Mouse (Mus musculus) limb, embryonic 12.5 days (tissue): ENCODE data around the gene March7. TPM values are rescaled to one million over a fixed set of nuclear protein-coding genes. Genes with fewer than 3 reads are reported as not detected.

ENCODE experiments used
- ATAC-seq: fragments of 200-750 bp; cut with Nextera tagmentation; 2 replicates; pipeline ENCODE4 v1.8.0; 2017; ENCODE audit warnings: low read depth, moderate TSS enrichment; ENCODE audit not compliant: insufficient number of reproducible peaks, insufficient read depth, low FRiP score, low TSS enrichment
- H3K27ac ChIP-seq: fragments of 300-500 bp; sonication (generic); 2 replicates; pipeline ENCODE4 v1.5.1; 2016; ENCODE audit warnings: mild to moderate bottlenecking, moderate library complexity
- H3K27me3 ChIP-seq: fragments of 300-500 bp; sonication (generic); 2 replicates; pipeline ENCODE4 v1.6.1; 2016; ENCODE audit warnings: mild to moderate bottlenecking, moderate library complexity
- H3K36me3 ChIP-seq: fragments of 300-500 bp; sonication (generic); 2 replicates; pipeline ENCODE4 v1.6.1; 2016; ENCODE audit warnings: mild to moderate bottlenecking, moderate library complexity
- H3K4me1 ChIP-seq: fragments of 300-500 bp; sonication (generic); replicated peaks from 2 replicates; pipeline ENCODE4 v1.6.1; 2016
- H3K4me2 ChIP-seq: fragments of 300-500 bp; sonication (generic); 2 replicates; pipeline ENCODE4 v1.6.1; 2016; ENCODE audit warnings: mild to moderate bottlenecking, moderate library complexity
- H3K4me3 ChIP-seq: fragments of 300-500 bp; sonication (generic); replicated peaks from 2 replicates; pipeline ENCODE4 v1.5.1; 2016; ENCODE audit warnings: mild to moderate bottlenecking
- H3K9ac ChIP-seq: fragments of 300-500 bp; sonication (generic); replicated peaks from 2 replicates; pipeline ENCODE4 v1.6.1; 2016; ENCODE audit warnings: mild to moderate bottlenecking, moderate library complexity
- H3K9me3 ChIP-seq: fragments of 300-500 bp; sonication (generic); 2 replicates; pipeline ENCODE4 v1.6.1; 2016; ENCODE audit warnings: mild to moderate bottlenecking, moderate library complexity
- WGBS: fragments of 180-500 bp; shearing (Covaris S2); methylation state at CpG from one replicate; pipeline ENCODE4 v1.1.7; 2016; 5-methylcytosine and 5-hydroxymethylcytosine counted together
- polyA plus RNA-seq: library from polyadenylated mRNA; unstranded; fragments of >200 nt; fragmentation: Nextera tagmentation; extraction: Ambion mirVana; gene quantifications from 2 replicates; pipeline ENCODE4 v1.2.1, GENCODE M21; 2016

March7 gene
- polyA plus RNA-seq, 1 experiment from 2014 or later: 104 TPM

GRCm38 (mm10) chr2:60288606-60289005 lies 78.9 kb downstream of the March7 start:
- no peaks in the 10 kb centered on the region for H3K9me3 ChIP-seq
- H3K4me2 ChIP-seq: no peak overlapping the region
- no peak overlapping the region for H3K9ac ChIP-seq
- no peaks in the 10 kb centered on the region for H3K36me3 ChIP-seq
- H3K27ac ChIP-seq: no peak overlapping the region
- no peak overlapping the region for H3K4me3 ChIP-seq
- WGBS: 82% methylated on average over 4 of the region's 4 CpGs
- H3K27me3 ChIP-seq: peaks cover 6% of the 10 kb centered on the region
- peaks cover 4% of the 10 kb centered on the region for H3K4me1 ChIP-seq
- ATAC-seq: no peak

GRCm38 (mm10) chr2:60289451-60289850 lies 79.8 kb downstream of the March7 start:
- Histone ChIP-seq H3K9me3 (no peaks in the 10 kb centered on the region), H3K27me3 (peaks cover 6% of the 10 kb centered on the region), H3K36me3 (no peaks in the 10 kb centered on the region), H3K4me3 (no peak overlapping the region), H3K27ac (no peak overlapping the region), H3K9ac (no peak overlapping the region), H3K4me2 (no peak overlapping the region), H3K4me1 (no peaks in the 10 kb centered on the region)
- WGBS: 76% methylated on average over 1 of the region's 1 CpGs
- no peak for ATAC-seq

- Histone ChIP-seq H3K4me1 (no peaks in the 10 kb centered on the region), H3K4me2 (no peak overlapping the region), H3K27ac (no peak overlapping the region), H3K9ac (no peak overlapping the region), H3K4me3 (no peak overlapping the region), H3K36me3 (no peaks in the 10 kb centered on the region), H3K27me3 (no peaks in the 10 kb centered on the region), H3K9me3 (no peaks in the 10 kb centered on the region)
- WGBS: 67% methylated on average over 4 of the region's 4 CpGs
- no peak for ATAC-seq
Observed at GRCm38 (mm10) chr2:60291381-60291780, 81.7 kb downstream of the March7 start.

GRCm38 (mm10) chr2:60298266-60298665 lies 88.6 kb downstream of the March7 start:
- Histone ChIP-seq H3K4me2 (no peak overlapping the region), H3K9ac (no peak overlapping the region), H3K36me3 (no peaks in the 10 kb centered on the region), H3K4me1 (no peaks in the 10 kb centered on the region), H3K9me3 (no peaks in the 10 kb centered on the region), H3K27me3 (no peaks in the 10 kb centered on the region), H3K27ac (no peak overlapping the region), H3K4me3 (no peak overlapping the region)
- ATAC-seq: no peak
- WGBS: 82% methylated on average over 3 of the region's 3 CpGs

- 92% methylated on average over 2 of the region's 2 CpGs for WGBS
- no peak overlapping the region for H3K9ac ChIP-seq
- no peak overlapping the region for H3K4me2 ChIP-seq
- H3K27me3 ChIP-seq: no peaks in the 10 kb centered on the region
- ATAC-seq: no peak
- no peaks in the 10 kb centered on the region for H3K4me1 ChIP-seq
- H3K9me3 ChIP-seq: no peaks in the 10 kb centered on the region
- no peak overlapping the region for H3K27ac ChIP-seq
- H3K36me3 ChIP-seq: no peaks in the 10 kb centered on the region
- no peak overlapping the region for H3K4me3 ChIP-seq
Observed at GRCm38 (mm10) chr2:60299323-60299722, 89.6 kb downstream of the March7 start.

Other genes starting within 250 kb of the March7 start
- 67.0 and 70.8 TPM in 2 replicates for gene Baz2b, start within 50 bp of the March7 start, polyA plus RNA-seq
- gene Cd302, start 74.6 kb downstream of the March7 start, polyA plus RNA-seq: 34.1 and 37.9 TPM in 2 replicates
- gene Ly75, start 173.4 kb downstream of the March7 start, polyA plus RNA-seq: 4.9 and 5.1 TPM in 2 replicates